Mouse (Mus musculus) kidney, postnatal 0 days (tissue): ENCODE data around the gene Traf4. TPM values are rescaled to one million over a fixed set of nuclear protein-coding genes. Genes with fewer than 3 reads are reported as not detected.

Source experiments
- ATAC-seq: fragments of 200-750 bp; cut with Nextera tagmentation; replicated peaks from 2 replicates; pipeline ENCODE4 v1.8.0; 2017; ENCODE audit warnings: low read depth, moderate number of reproducible peaks, moderate TSS enrichment, moderate library complexity; ENCODE audit not compliant: low FRiP score
- DNase-seq: peaks from one replicate; pipeline ENCODE4 v3.0.0-alpha.2; 2016; ENCODE audit warnings: low spot score
- H3K27ac ChIP-seq: fragments of 300-500 bp; sonication (generic); 2 replicates; pipeline ENCODE4 v1.5.1; 2014; ENCODE audit warnings: mild to moderate bottlenecking
- H3K27me3 ChIP-seq: fragments of 300-500 bp; sonication (generic); 2 replicates; pipeline ENCODE4 v1.6.1; 2014; ENCODE audit warnings: low read length, mixed read lengths; ENCODE audit not compliant: insufficient read depth
- H3K36me3 ChIP-seq: fragments of 300-500 bp; sonication (generic); 2 replicates; pipeline ENCODE4 v1.6.1; 2014; ENCODE audit warnings: low read length, mixed read lengths; ENCODE audit not compliant: insufficient read depth
- H3K4me1 ChIP-seq: fragments of 300-500 bp; sonication (generic); replicated peaks from 2 replicates; pipeline ENCODE4 v1.6.1; 2014; ENCODE audit warnings: antibody characterized with exemption, low read length, mixed read lengths; ENCODE audit not compliant: insufficient read depth
- H3K4me2 ChIP-seq: fragments of 300-500 bp; sonication (generic); 2 replicates; pipeline ENCODE4 v1.6.1; 2014; ENCODE audit warnings: mild to moderate bottlenecking, low read length, moderate library complexity, mixed read lengths
- H3K4me3 ChIP-seq: fragments of 300-500 bp; sonication (generic); replicated peaks from 2 replicates; pipeline ENCODE4 v1.5.1; 2014; ENCODE audit warnings: low read depth, low read length
- H3K9ac ChIP-seq: fragments of 300-500 bp; sonication (generic); 2 replicates; pipeline ENCODE4 v1.6.1; 2014; ENCODE audit warnings: low read depth, low read length
- H3K9me3 ChIP-seq: fragments of 300-500 bp; sonication (generic); replicated peaks from 2 replicates; pipeline ENCODE4 v1.6.1; 2016; ENCODE audit warnings: low read length, inconsistent platforms, mixed read lengths
- CTCF ChIP-seq: IDR thresholded peaks from 2 replicates; pipeline ENCODE4 v1.5.1; 2016; ENCODE audit warnings: antibody characterized with exemption, low read depth, mild to moderate bottlenecking, moderate library complexity
- WGBS: fragments of 180-500 bp; shearing (Covaris S2); extraction: QIAGEN DNeasy Blood & Tissue Kit; methylation state at CpG from one replicate; pipeline ENCODE4 v1.1.7; 2014; 5-methylcytosine and 5-hydroxymethylcytosine counted together
- polyA plus RNA-seq: library from polyadenylated mRNA; unstranded; fragments of >200 nt; fragmentation: Nextera tagmentation; extraction: Ambion mirVana; gene quantifications from 2 replicates; pipeline ENCODE4 v1.2.1, GENCODE M21; 2015

Gene Traf4
- polyA plus RNA-seq, 1 experiment from 2014 or later, result 79.6 TPM

DNA sequence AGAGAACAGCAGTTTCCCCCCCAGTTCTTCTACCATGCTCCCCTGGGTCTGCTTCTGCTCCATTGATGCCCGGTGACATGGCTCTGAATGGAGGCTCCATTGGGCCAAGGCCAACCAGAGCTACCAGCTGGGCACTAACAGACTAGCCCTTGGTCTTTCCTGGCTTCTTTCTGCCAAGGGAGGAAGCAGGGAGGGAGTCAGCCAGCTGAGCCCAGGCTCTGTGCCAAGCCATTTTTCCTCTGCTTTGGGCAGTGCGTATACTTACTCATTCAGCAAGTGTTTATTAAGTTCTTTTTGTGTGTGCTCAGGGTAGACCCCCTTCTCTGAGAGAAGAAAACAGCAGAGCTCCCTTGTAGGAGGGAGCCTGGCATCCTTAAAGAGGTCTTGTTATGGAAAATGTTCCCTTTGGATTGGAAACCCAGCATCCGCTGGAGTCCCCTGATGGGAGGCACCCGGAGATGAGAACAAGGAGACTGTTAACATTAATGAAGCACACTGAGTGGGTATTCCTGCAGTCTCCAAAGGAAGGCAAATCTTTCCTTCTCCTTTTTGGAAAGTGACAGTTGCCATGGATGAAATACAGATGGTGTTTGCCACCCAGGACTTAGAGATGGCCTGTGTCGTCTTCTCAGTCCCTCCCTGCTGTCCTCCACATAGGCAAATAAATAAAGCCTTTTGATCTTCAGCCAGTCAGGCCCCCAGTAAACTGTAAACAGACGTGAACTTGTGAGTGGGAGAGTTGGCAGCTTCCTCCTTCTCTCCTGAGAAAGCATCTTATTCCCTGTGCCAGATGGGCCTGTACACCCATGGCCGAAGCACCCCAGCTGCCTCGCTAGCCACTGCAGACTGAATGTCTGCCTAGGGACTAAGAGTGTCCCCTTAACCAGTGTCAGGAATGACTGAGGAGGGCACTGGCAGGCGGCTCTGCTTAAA, 12.8 kb downstream of the Traf4 start:
- Histone ChIP-seq H3K9ac (no peak overlapping the region), H3K27ac (no peak overlapping the region), H3K36me3 (peaks cover 21% of the 10 kb centered on the region), H3K4me3 (no peak overlapping the region), H3K4me1 (no peaks in the 10 kb centered on the region), H3K4me2 (no peak overlapping the region), H3K9me3 (no peaks in the 10 kb centered on the region), H3K27me3 (no peaks in the 10 kb centered on the region)
- DNase-seq, result no peak
- whole genome bisulfite sequencing, result 56% methylated on average over 9 of the region's 9 CpGs
- TF ChIP-seq CTCF, result no peak
- no peak for ATAC-seq

DNA sequence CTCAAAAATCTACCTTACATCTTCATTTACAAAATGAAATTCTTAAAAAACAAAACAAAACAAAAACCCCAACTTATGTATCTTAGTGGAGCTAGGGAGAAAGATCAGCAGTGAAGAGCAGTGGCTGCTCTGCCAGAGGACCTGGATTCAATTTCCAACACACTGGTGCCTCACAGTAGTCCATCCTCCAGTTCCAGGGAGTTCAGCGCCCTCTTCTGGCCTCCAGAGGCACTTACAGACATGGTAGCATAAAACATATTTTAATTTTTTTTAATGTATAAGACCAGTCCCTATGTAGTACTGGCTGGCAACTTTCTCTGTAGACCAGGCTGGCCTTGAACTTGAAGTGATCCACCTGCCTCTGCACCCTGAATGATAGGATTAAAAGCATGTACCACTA, 14.2 kb downstream of the Traf4 start:
- peaks cover 21% of the 10 kb centered on the region for H3K36me3 ChIP-seq
- peak; percentile 70 for TF ChIP-seq CTCF
- no peak overlapping the region for H3K4me2 ChIP-seq
- no peak overlapping the region for H3K9ac ChIP-seq
- WGBS, result 54% methylated on average over 1 of the region's 1 CpGs
- no peak overlapping the region for H3K4me3 ChIP-seq
- ATAC-seq, result no peak
- no peaks in the 10 kb centered on the region for H3K4me1 ChIP-seq
- H3K9me3 ChIP-seq, result no peaks in the 10 kb centered on the region
- no peaks in the 10 kb centered on the region for H3K27me3 ChIP-seq
- H3K27ac ChIP-seq, result no peak overlapping the region
- peak; percentile 47 for DNase-seq

DNA sequence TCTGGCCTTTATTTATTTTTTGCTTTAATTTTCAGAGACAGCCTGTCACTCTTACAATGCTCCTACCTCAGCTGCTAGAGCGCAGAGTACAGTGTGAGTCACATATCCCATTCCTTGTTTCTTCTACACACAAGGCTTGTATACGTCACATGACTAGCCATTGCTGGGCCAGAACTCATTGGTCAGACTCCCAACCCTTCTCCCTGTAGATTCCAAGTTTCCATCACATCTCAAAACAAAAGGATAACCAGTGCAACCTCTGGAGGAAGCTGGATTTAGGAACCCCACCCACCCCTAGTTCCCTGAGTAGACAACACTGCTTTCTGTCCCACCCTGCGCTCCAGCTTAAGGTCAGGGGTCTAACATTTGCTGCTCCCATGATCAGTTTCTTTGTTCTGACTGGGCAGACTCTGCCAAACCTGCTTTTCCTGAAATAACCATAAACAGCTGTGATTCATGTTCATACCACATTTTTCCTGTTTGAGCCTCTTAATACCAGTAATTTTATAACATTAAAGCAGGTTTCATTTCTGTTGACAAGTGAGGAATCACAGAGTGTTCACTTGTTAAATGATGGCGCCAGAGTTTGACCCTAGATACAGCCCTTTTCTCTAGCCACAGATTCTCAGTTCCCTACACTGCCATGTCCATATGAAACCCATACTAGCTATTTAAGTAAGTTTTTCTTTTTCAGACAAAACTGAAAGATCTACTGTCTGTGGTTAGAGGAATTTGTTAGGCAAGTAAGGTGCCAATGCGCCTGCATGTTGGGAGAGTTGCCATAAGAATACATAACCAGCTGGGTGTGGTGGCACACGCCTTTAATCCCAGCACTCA, 18.5 kb downstream of the Traf4 start:
- WGBS, result 89% methylated on average over 6 of the region's 6 CpGs
- peaks cover 17% of the 10 kb centered on the region for H3K36me3 ChIP-seq
- H3K9me3 ChIP-seq, result no peaks in the 10 kb centered on the region
- H3K4me2 ChIP-seq, result no peak overlapping the region
- peak overlapping the region; percentile 56 for H3K27ac ChIP-seq
- no peaks in the 10 kb centered on the region for H3K27me3 ChIP-seq
- no peak for DNase-seq
- peak; percentile 29; the same call in 1 of the 2 replicates for ATAC-seq
- no peak overlapping the region for H3K9ac ChIP-seq
- H3K4me1 ChIP-seq, result no peaks in the 10 kb centered on the region
- H3K4me3 ChIP-seq, result no peak overlapping the region
- TF ChIP-seq CTCF, result no peak

DNA sequence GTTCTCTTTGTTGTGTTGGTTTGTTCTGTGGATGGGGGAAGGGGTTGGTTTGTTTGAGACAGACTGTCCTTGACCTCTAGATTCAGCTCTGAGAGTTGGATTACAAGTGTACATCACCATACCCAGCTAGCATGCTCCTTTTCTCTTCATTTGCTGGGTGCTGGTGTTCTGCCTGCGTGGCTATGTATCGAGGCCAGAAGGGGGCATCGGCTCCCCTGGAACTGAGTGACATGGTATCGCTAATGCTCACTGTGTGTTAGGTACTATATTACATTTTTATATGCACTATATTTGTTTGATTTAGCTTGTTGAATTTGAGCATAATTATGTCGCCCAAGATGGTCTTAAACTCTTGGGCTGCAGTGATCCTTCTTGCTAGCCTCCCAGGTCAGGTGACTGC, 19.2 kb downstream of the Traf4 start:
- Histone ChIP-seq H3K9me3 (no peaks in the 10 kb centered on the region), H3K4me3 (no peak overlapping the region), H3K4me1 (no peaks in the 10 kb centered on the region), H3K27me3 (no peaks in the 10 kb centered on the region), H3K27ac (peak overlapping the region; percentile 56), H3K9ac (no peak overlapping the region), H3K36me3 (peaks cover 17% of the 10 kb centered on the region), H3K4me2 (no peak overlapping the region)
- DNase-seq (no peak), ATAC-seq (0 out of 2 replicates have a peak, but pooled peaks have one; percentile 5)
- 85% methylated on average over 5 of the region's 5 CpGs for WGBS
- TF ChIP-seq CTCF, result peak; percentile 49; the same call in 1 of the 2 replicates

DNA sequence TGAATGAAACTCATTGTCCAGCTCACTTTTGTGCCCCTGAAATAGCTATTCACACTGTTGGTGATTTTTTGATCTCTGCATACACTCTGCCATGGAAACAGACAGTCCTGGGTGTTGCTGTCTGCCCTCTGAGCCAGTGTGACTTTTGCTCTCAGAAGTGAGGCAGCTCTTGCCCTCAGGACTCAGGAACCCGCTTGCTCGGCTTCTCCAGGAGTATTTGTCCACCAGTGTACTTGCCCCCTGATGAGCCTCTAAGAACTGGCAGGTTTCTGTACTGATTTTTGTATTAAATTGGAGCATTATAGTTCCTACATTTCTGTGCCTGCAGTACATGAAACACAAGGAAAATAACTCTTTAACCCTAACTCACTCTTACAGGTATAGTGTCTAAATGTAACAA, 21.9 kb downstream of the Traf4 start:
- H3K4me2 ChIP-seq, result no peak overlapping the region
- DNase-seq (no peak), ATAC-seq (no peak)
- H3K4me3 ChIP-seq, result no peak overlapping the region
- 87% methylated on average over 2 of the region's 2 CpGs for WGBS
- no peaks in the 10 kb centered on the region for H3K27me3 ChIP-seq
- H3K9ac ChIP-seq, result no peak overlapping the region
- TF ChIP-seq CTCF, result no peak
- peak overlapping the region; percentile 15; the same call in 1 of the 2 replicates for H3K27ac ChIP-seq
- H3K9me3 ChIP-seq, result no peaks in the 10 kb centered on the region
- no peaks in the 10 kb centered on the region for H3K4me1 ChIP-seq
- peaks cover 12% of the 10 kb centered on the region; the same call in 1 of the 2 replicates for H3K36me3 ChIP-seq

DNA sequence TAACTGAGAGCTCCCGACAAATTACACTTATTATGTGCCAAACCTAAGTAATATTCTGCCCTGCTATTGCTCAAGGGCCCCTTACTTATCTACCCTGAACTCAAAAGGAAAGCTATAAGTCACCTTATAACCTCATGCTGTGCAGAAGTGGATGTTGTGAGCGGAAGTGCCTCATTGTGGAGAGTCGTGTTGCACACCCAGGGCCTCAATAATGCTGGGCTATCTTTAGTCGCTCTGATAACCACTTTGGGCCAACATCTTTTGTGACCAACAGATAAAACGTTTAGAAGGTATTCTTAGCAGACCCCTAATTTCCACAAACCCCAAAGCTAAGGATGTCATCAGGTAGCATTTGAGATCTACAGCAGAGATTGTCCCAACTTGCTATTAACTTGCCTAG, 24.7 kb downstream of the Traf4 start:
- Histone ChIP-seq H3K4me1 (no peaks in the 10 kb centered on the region), H3K9ac (no peak overlapping the region), H3K9me3 (no peaks in the 10 kb centered on the region), H3K27me3 (no peaks in the 10 kb centered on the region), H3K27ac (no peak overlapping the region), H3K4me2 (no peak overlapping the region), H3K4me3 (no peak overlapping the region), H3K36me3 (peaks cover 5% of the 10 kb centered on the region; the same call in 1 of the 2 replicates)
- 80% methylated on average over 5 of the region's 5 CpGs for WGBS
- TF ChIP-seq CTCF, result no peak
- ATAC-seq, result no peak
- DNase-seq, result no peak
